Mouse (Mus musculus) urinary bladder, postnatal 10 days (tissue): Measurements from ENCODE around the gene Mrpl55.

Source experiments
- DNase-seq: peaks from one replicate; pipeline ENCODE4 v3.0.0; 2022; ENCODE audit warnings: low spot score

Gene Mrpl55

GRCm38 (mm10) chr11:59228122-59228953 lies 26.1 kb downstream of the Mrpl55 start, which contains the start of gene Arf1:
Arf1 (minus strand) TSS chr11:59228270.
- peak; percentile 83 for DNase-seq

GRCm38 (mm10) chr11:59230144-59230760 lies 28.0 kb downstream of the Mrpl55 start:
- no peak for DNase-seq

DNA sequence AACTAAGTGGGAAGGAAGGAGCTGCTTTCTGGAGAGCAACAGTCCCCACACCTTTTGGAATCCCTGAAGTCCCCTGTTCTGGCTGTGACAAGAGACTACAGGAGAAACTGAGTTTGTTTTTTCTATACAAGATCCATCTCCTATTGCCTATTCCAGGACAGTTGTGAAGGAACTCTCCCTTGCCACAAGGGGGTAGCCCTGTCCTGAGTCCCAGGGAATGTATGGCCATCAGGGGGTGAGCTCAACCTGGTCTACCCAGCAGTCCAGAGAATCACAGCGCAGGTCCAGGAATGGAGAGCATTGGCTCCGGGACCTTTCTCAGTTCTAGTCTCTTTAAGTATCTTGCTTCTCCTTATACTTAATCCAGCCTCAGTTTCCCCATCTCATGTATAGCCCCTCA lies 30.5 kb downstream of the Mrpl55 start:
- DNase-seq, result no peak

GRCm38 (mm10) chr11:59238525-59239427 lies 36.5 kb downstream of the Mrpl55 start:
- DNase-seq, result no peak

DNA sequence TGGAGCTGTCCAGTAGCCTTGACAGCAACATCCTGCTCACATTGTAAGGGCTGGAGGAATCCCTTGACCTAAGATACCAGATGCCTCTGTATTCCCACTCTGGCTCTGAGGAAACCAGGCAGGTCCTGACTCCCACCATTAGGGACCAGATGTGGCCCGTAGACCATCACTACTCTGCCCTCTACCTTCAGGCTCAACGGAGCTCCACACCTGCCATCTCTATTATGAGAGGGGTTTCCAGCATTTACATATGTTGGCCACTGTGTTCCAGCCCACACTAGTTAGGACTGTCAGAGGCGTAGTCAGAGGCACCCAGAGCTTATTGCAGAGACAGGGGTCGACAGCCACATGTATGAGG lies 37.1 kb downstream of the Mrpl55 start:
- no peak for DNase-seq

- DNase-seq, result no peak
Observed at GRCm38 (mm10) chr11:59239796-59240195, 37.5 kb downstream of the Mrpl55 start.

DNA sequence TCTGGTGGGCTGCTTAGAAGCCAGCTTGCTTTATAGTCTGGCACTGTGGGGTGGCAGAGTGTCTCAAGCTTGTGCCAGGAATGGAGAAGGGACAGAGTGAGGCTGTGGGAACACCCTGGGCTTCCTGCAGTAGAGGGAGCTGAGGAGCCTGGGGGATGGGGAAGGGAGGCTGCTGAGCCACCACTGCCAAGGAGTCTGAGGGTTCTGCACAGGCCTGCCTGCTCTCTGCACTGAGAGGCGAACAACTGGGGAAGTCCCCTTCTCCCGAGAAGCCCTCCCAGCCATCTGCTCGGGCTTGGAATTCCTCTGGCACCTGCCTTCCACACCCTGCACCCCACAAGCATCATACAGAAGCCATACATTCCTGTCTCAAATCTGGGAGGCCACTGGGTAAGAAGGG lies 39.6 kb downstream of the Mrpl55 start:
- DNase-seq, result no peak

- no peak for DNase-seq
Observed at GRCm38 (mm10) chr11:59243856-59244255, 41.6 kb downstream of the Mrpl55 start.

GRCm38 (mm10) chr11:59248101-59248500 lies 45.8 kb downstream of the Mrpl55 start:
- DNase-seq, result no peak
